14 mouse cellular contexts compared by ENCODE assay signal in the genomic region with DNA sequence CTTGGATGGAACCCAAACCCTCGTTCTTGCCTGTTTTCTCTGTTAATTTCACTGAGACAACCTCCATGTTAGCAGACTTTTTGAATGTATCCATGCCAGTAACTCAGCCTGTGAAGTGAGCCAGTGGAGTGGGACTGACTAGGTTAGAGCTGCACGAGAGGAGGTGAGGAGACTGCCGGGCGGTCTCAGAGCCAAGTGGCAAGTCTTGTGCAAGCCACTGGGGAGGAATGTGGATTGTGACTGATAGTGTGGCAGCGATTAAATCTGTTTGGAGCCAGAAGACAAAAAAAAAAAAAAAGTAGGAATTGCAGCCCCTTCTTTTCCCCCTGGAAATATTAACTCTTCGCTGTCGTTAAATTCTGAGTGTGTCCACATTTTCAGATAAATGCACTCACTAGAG.
"Had no signal": no experiment of that assay in that cellular context is flagged by ENCODE, and none has a peak within 500 bp of the region (broad histone marks: within the 10 kb centered on the region; RNA-seq: fewer than 3 reads in every experiment).

No protein-coding gene starts in this region.

- H3K4me2 ChIP-seq: limb, embryonic 13.5 days; liver, embryonic 11.5 days; liver, embryonic 15.5 days; midbrain, embryonic 12.5 days; stomach, embryonic 15.5 days had no signal

- DNase-seq: kidney, adult 18-20 months; kidney, postnatal 10 days; kidney, postnatal 4 days; right cerebral cortex, adult 18-20 months; right cerebral cortex, postnatal 4 days; thymus, adult 2 months; thymus, postnatal 25 days had no signal

- H3K9ac ChIP-seq: limb, embryonic 13.5 days; liver, embryonic 15.5 days; midbrain, embryonic 12.5 days; stomach, embryonic 15.5 days had no signal

- H3K9me3 ChIP-seq: limb, embryonic 13.5 days; midbrain, embryonic 12.5 days; stomach, embryonic 15.5 days had no signal

- H3K27ac ChIP-seq: layer of hippocampus, adult 2 months; limb, embryonic 13.5 days; liver, embryonic 15.5 days; midbrain, embryonic 12.5 days; stomach, embryonic 15.5 days had no signal

- H3K4me3 ChIP-seq: layer of hippocampus, adult 2 months; limb, embryonic 13.5 days; liver, embryonic 15.5 days; midbrain, embryonic 12.5 days; stomach, embryonic 15.5 days had no signal

- H3K36me3 ChIP-seq: limb, embryonic 13.5 days; liver, embryonic 15.5 days; midbrain, embryonic 12.5 days; stomach, embryonic 15.5 days had no signal

- ATAC-seq: midbrain, embryonic 16.5 days had no signal

- H3K27me3 ChIP-seq: limb, embryonic 13.5 days; liver, embryonic 15.5 days; midbrain, embryonic 12.5 days; stomach, embryonic 15.5 days had no signal

- H3K4me1 ChIP-seq: limb, embryonic 13.5 days; liver, embryonic 15.5 days; stomach, embryonic 15.5 days had no signal
